Mouse (Mus musculus): ENCODE data around the gene St7l.

DNA sequence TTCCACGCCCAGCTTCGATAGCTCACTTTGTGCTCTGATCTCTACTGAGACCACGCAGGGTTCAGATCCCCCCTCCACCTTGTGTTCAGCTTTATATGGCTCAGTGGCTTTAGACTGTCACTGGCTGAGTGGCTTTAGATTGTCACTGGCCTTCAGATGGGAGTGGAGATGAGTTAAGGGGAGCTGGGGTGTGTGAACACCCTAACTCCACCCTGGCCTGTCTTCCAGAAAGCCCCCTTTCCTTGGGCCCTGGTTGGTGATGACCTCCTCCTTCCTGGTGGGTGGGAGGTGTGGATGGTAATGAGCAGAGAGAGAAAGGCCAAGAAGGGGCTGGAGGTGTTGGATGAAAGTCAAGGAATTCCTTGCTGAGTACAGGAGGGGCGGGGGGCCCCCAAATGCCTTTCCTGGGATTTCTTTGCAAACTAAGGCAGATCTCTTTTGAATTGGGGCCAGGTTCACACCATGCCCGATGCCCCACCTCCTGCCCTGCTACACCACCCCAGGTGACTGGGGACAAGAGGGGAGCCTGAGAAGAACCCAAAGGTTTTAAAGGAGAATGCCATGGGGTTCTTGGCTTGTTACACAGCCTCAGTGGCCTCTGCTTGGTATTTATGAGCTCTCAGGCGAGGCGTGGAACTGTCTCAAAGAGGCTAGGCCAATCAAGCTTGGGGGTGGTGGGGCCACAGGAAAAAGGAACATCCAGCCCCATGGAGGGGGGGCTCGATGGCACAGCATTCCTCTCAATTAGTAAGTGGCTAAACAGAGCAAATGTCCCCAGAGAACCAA lies 101.5 kb downstream of the St7l start:
- TF ChIP-seq CTCF (IDR thresholded peaks at IDR 0.05; ENCODE audit: extremely low read depth, insufficient read depth, insufficient read length, insufficient replicate concordance) (no peak), POLR2A (IDR thresholded peaks at IDR 0.05; ENCODE audit: low read depth, low read length) (no peak)
